27 mouse cellular contexts compared by ENCODE assay signal in genomic region chr5:142774771-142775170, GRCm38 (mm10).
"Had no signal": no experiment of that assay in that cellular context is flagged by ENCODE, and none has a peak within 500 bp of the region (broad histone marks: within the 10 kb centered on the region; RNA-seq: fewer than 3 reads in every experiment).

No protein-coding gene starts in this region.

- H3K4me2 ChIP-seq: heart, embryonic 11.5 days; heart, embryonic 13.5 days; heart, embryonic 15.5 days; hindbrain, embryonic 12.5 days; hindbrain, embryonic 15.5 days; kidney, embryonic 15.5 days; limb, embryonic 12.5 days; liver, embryonic 11.5 days; liver, embryonic 13.5 days had no signal

- H3K9me3 ChIP-seq: heart, embryonic 13.5 days; heart, embryonic 15.5 days; hindbrain, embryonic 12.5 days; hindbrain, embryonic 15.5 days; kidney, embryonic 15.5 days; limb, embryonic 10.5 days; limb, embryonic 12.5 days; liver, embryonic 13.5 days had no signal

- H3K27me3 ChIP-seq: heart, embryonic 13.5 days; heart, embryonic 15.5 days; hindbrain, embryonic 12.5 days; hindbrain, embryonic 15.5 days; kidney, embryonic 15.5 days; limb, embryonic 12.5 days; liver, embryonic 13.5 days had no signal

- H3K4me3 ChIP-seq: heart, adult 2 months; heart, embryonic 13.5 days; heart, embryonic 15.5 days; hindbrain, embryonic 12.5 days; hindbrain, embryonic 15.5 days; kidney, embryonic 15.5 days; layer of hippocampus, adult 2 months; left cerebral cortex, adult 2 months; limb, embryonic 12.5 days; liver, embryonic 13.5 days had no signal

- H3K27ac ChIP-seq: heart, adult 2 months; heart, embryonic 13.5 days; heart, embryonic 15.5 days; hindbrain, embryonic 12.5 days; hindbrain, embryonic 15.5 days; hindbrain, postnatal 0 days; kidney, embryonic 15.5 days; kidney, postnatal 0 days; left cerebral cortex, adult 2 months; limb, embryonic 10.5 days; limb, embryonic 12.5 days; liver, embryonic 13.5 days had no signal

- ATAC-seq: hindbrain, postnatal 0 days; intestine, embryonic 16.5 days had no signal

- H3K9ac ChIP-seq: heart, embryonic 13.5 days; heart, embryonic 15.5 days; hindbrain, embryonic 12.5 days; hindbrain, embryonic 15.5 days; kidney, embryonic 15.5 days; limb, embryonic 12.5 days; liver, embryonic 13.5 days had no signal

- DNase-seq: gastrocnemius, postnatal 14 days; gastrocnemius, postnatal 36 days; heart, adult 11 months; heart, adult 2 months; heart, postnatal 14 days; heart, postnatal 36 days; kidney, adult 11 months; kidney, adult 2 months; kidney, adult 9 months; kidney, postnatal 14 days; kidney, postnatal 36 days; liver; liver, embryonic 13.5 days had no signal
